Mouse (Mus musculus) forebrain, embryonic 10.5 days (tissue): Measurements from ENCODE around the gene Zswim8. TPM values are rescaled to one million over a fixed set of nuclear protein-coding genes. Genes with fewer than 3 reads are reported as not detected.

Source experiments
- microRNA-seq: library from miRNA; unstranded; fragments of <30 nt; microRNA quantifications from one replicate; pipeline ENCODE4, GENCODE M21; 2017
- polyA plus RNA-seq: library from polyadenylated mRNA; unstranded; fragments of >200 nt; fragmentation: Nextera tagmentation; extraction: Ambion mirVana; gene quantifications from 2 replicates; pipeline ENCODE4 v1.2.1, GENCODE M21; 2016

Gene Zswim8
- polyA plus RNA-seq, 1 experiment from 2014 or later = 28.9 TPM

Small RNA genes lying within 50 kb of the gene (microRNA-seq; reads per million reads assigned to microRNA genes)
- 2.4 reads per million for gene Mir6946

Other genes with a start within 250 kb of the Zswim8 start
- gene Anxa7, start 227.4 kb upstream of the Zswim8 start, polyA plus RNA-seq = 18.7 and 18.8 TPM in 2 replicates
- 1.3 TPM in 2 replicates for gene Mss51, start 210.7 kb upstream of the Zswim8 start, polyA plus RNA-seq
- gene Ppp3cb, start 161.0 kb upstream of the Zswim8 start, polyA plus RNA-seq = 44.7 and 48.5 TPM in 2 replicates
- 15.4 and 16.5 TPM in 2 replicates for gene Usp54, start 66.5 kb upstream of the Zswim8 start, polyA plus RNA-seq
- 0.12 and 0.15 TPM in 2 replicates for gene Myoz1, start 51.0 kb upstream of the Zswim8 start, polyA plus RNA-seq
- 0.22 and 0.25 TPM in 2 replicates for gene Synpo2l, start 39.2 kb upstream of the Zswim8 start, polyA plus RNA-seq
- 101 and 105 TPM in 2 replicates for gene Sec24c, start 33.2 kb upstream of the Zswim8 start, polyA plus RNA-seq
- gene Fut11, start 12.6 kb upstream of the Zswim8 start, polyA plus RNA-seq = 15.7 and 16.0 TPM in 2 replicates
- 252 and 261 TPM in 2 replicates for gene Chchd1, start 4.5 kb upstream of the Zswim8 start, polyA plus RNA-seq
- 23.5 and 24.3 TPM in 2 replicates for gene Ndst2, start 27.0 kb downstream of the Zswim8 start, polyA plus RNA-seq
- gene Camk2g, start 86.5 kb downstream of the Zswim8 start, polyA plus RNA-seq = 33.0 and 37.8 TPM in 2 replicates
- 0.40 and 0.59 TPM in 2 replicates for gene Plau, start 129.1 kb downstream of the Zswim8 start, polyA plus RNA-seq
- gene Vcl, start 221.8 kb downstream of the Zswim8 start, polyA plus RNA-seq = 28.4 and 30.7 TPM in 2 replicates